Mouse (Mus musculus): ENCODE results near the gene Mfsd6. TPM values are rescaled to one million over a fixed set of nuclear protein-coding genes. Genes with fewer than 3 reads are reported as not detected.

The Mfsd6 gene
- polyA plus RNA-seq, 1 experiment from 2014 or later, result 1.2 TPM

DNA sequence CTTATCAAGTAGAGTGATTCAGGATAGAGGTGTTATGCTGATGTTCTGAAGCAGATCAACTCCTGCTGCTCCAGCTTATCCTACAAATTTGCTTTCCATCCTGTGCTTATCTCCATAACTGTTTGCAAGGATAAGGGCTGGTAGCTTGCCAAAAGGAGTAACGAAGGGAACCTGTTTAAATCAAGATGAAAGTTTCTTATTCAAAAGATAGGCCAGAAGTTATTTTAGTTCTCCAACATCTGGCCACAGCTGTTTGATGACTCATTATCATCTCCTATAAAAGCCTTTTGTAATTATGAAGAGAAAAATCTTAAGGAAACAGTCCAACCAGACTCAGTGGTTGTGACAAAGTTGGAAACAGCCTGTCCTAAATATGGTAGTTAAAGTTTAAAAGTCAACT lies 109.0 kb downstream of the Mfsd6 start:
- no peaks in the 10 kb centered on the region for H3K36me3 ChIP-seq
- H3K9me3 ChIP-seq (replicated peaks), result no peaks in the 10 kb centered on the region
- no peaks in the 10 kb centered on the region for H3K4me1 ChIP-seq
- H3K27ac ChIP-seq (replicated peaks), result no peak overlapping the region
- no peak overlapping the region for H3K4me3 ChIP-seq
- DNase-seq (ENCODE audit: low spot score), result no peak
- WGBS, result 88% methylated on average over 1 of the region's 1 CpGs
- no peaks in the 10 kb centered on the region for H3K27me3 ChIP-seq (ENCODE audit: low read depth, poor library complexity, severe bottlenecking)

- Histone ChIP-seq H3K36me3 (no peaks in the 10 kb centered on the region), H3K27me3 (ENCODE audit: low read depth, poor library complexity, severe bottlenecking) (no peaks in the 10 kb centered on the region), H3K4me3 (no peak overlapping the region), H3K4me1 (no peaks in the 10 kb centered on the region), H3K9me3 (replicated peaks) (no peaks in the 10 kb centered on the region), H3K27ac (replicated peaks) (no peak overlapping the region)
- no peak for DNase-seq (ENCODE audit: low spot score)
- 85% methylated on average over 4 of the region's 4 CpGs for WGBS
These were observed 118.8 kb downstream of the Mfsd6 start for GRCm38 (mm10) chr1:52608486-52608885.

DNA sequence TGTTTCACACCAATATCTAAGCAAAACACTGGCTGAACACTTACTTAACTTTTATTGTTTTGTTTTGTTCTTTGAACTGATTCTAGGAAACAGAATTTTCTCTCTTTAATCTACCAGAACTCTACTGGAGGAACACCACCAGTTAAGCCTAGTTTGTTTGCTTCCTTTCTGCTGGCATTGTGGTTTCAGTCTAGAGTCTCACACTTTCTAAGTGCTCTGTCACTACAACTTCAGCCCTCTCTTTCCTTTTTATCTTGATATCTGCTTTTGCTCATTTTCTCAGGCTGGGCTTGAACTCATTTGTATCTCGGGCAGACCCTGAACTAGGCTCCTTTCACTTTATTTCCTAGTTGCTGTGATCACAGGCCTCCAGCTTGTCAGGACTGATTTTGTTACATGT lies 119.6 kb downstream of the Mfsd6 start:
- no peaks in the 10 kb centered on the region for H3K36me3 ChIP-seq
- 94% methylated on average over 1 of the region's 1 CpGs for WGBS
- no peaks in the 10 kb centered on the region for H3K27me3 ChIP-seq (ENCODE audit: low read depth, poor library complexity, severe bottlenecking)
- no peak for DNase-seq (ENCODE audit: low spot score)
- H3K27ac ChIP-seq (replicated peaks), result no peak overlapping the region
- H3K9me3 ChIP-seq (replicated peaks), result no peaks in the 10 kb centered on the region
- no peaks in the 10 kb centered on the region for H3K4me1 ChIP-seq
- no peak overlapping the region for H3K4me3 ChIP-seq

Other genes starting within 250 kb of the Mfsd6 start
- 2.4 and 2.7 TPM in 2 replicates for gene Nab1, start 226.8 kb downstream of the Mfsd6 start, polyA plus RNA-seq (2016; fragmentation: Nextera tagmentation; extraction: Ambion mirVana)
- 8.7 and 9.8 TPM in 2 replicates for gene Nemp2, start 96.8 kb downstream of the Mfsd6 start, polyA plus RNA-seq (2016; fragmentation: Nextera tagmentation; extraction: Ambion mirVana)
- 12.0 and 12.9 TPM in 2 replicates for gene Inpp1, start 90.2 kb upstream of the Mfsd6 start, polyA plus RNA-seq (2016; fragmentation: Nextera tagmentation; extraction: Ambion mirVana)
- 23.2 and 26.7 TPM in 2 replicates for gene Hibch, start 117.5 kb upstream of the Mfsd6 start, polyA plus RNA-seq (2016; fragmentation: Nextera tagmentation; extraction: Ambion mirVana)

Measured in midbrain, embryonic 10.5 days (tissue).